Mouse (Mus musculus) liver, embryonic 15.5 days (tissue): ENCODE data around the gene Lrp2. TPM values are rescaled to one million over a fixed set of nuclear protein-coding genes. Genes with fewer than 3 reads are reported as not detected.

Experiments used
- ATAC-seq: fragments of 200-750 bp; cut with Nextera tagmentation; 2 replicates; pipeline ENCODE4 v1.8.0; 2017; ENCODE audit warnings: moderate number of reproducible peaks, mild to moderate bottlenecking, moderate library complexity; ENCODE audit not compliant: insufficient read depth
- H3K27ac ChIP-seq: fragments of 300-500 bp; sonication (generic); replicated peaks from 2 replicates; pipeline ENCODE4 v1.5.1; 2015; ENCODE audit warnings: mild to moderate bottlenecking, inconsistent platforms
- H3K27me3 ChIP-seq: fragments of 300-500 bp; sonication (generic); 2 replicates; pipeline ENCODE4 v1.6.1; 2015; ENCODE audit warnings: mild to moderate bottlenecking, inconsistent platforms
- H3K36me3 ChIP-seq: fragments of 300-500 bp; sonication (generic); replicated peaks from 2 replicates; pipeline ENCODE4 v1.6.1; 2015; ENCODE audit warnings: moderate library complexity, mild to moderate bottlenecking, inconsistent platforms
- H3K4me1 ChIP-seq: fragments of 300-500 bp; sonication (generic); replicated peaks from 2 replicates; pipeline ENCODE4 v1.6.1; 2015; ENCODE audit warnings: inconsistent platforms
- H3K4me2 ChIP-seq: fragments of 300-500 bp; sonication (generic); 2 replicates; pipeline ENCODE4 v1.6.1; 2015; ENCODE audit warnings: moderate library complexity, mild to moderate bottlenecking, inconsistent platforms
- H3K4me3 ChIP-seq: fragments of 300-500 bp; sonication (generic); replicated peaks from 2 replicates; pipeline ENCODE4 v1.5.1; 2015; ENCODE audit warnings: mild to moderate bottlenecking, inconsistent platforms
- H3K9ac ChIP-seq: fragments of 300-500 bp; sonication (generic); 2 replicates; pipeline ENCODE4 v1.6.1; 2015; ENCODE audit warnings: moderate library complexity, mild to moderate bottlenecking, inconsistent platforms
- H3K9me3 ChIP-seq: fragments of 300-500 bp; sonication (generic); replicated peaks from 2 replicates; pipeline ENCODE4 v1.6.1; 2016; ENCODE audit warnings: inconsistent platforms
- WGBS: fragments of 180-500 bp; shearing (Covaris S2); methylation state at CpG from one replicate; pipeline ENCODE4 v1.1.7; 2015; ENCODE audit warnings: mixed read lengths; ENCODE audit not compliant: insufficient replicate concordance; 5-methylcytosine and 5-hydroxymethylcytosine counted together
- polyA plus RNA-seq: library from polyadenylated mRNA; unstranded; fragments of >200 nt; fragmentation: Nextera tagmentation; extraction: Ambion mirVana; gene quantifications from 2 replicates; pipeline ENCODE4 v1.2.1, GENCODE M21; 2015

Lrp2 gene
- 0.05 and 0.12 TPM in 2 replicates for polyA plus RNA-seq

GRCm38 (mm10) chr2:69585886-69586398, at the start of gene Lrp2:
Gene Lrp2 (minus strand): TSS chr2:69586065.
- Histone ChIP-seq H3K36me3 (no peaks in the 10 kb centered on the region), H3K27me3 (peaks cover 87% of the 10 kb centered on the region), H3K9ac (no peak within 1 kb of the TSS), H3K9me3 (no peaks in the 10 kb centered on the region), H3K27ac (no peak within 1 kb of the TSS), H3K4me2 (peak within 1 kb of the TSS; percentile 71), H3K4me1 (0 out of 2 replicates have a peak, but pooled peaks cover 12% of the 10 kb centered on the region), H3K4me3 (peak within 1 kb of the TSS; percentile 49)
- WGBS = 1% methylated on average over 41 of the region's 45 CpGs
- ATAC-seq = peak; percentile 40; the same call in 1 of the 2 replicates

- no peaks in the 10 kb centered on the region; the same call in 1 of the 2 replicates for H3K4me1 ChIP-seq
- no peak overlapping the region for H3K27ac ChIP-seq
- no peak for ATAC-seq
- WGBS = 9% methylated on average over 11 of the region's 11 CpGs
- H3K9me3 ChIP-seq = no peaks in the 10 kb centered on the region
- H3K36me3 ChIP-seq = no peaks in the 10 kb centered on the region
- H3K9ac ChIP-seq = no peak overlapping the region
- peak overlapping the region; percentile 60 for H3K4me2 ChIP-seq
- H3K4me3 ChIP-seq = peak overlapping the region; percentile 57
- peaks cover 2% of the 10 kb centered on the region for H3K27me3 ChIP-seq
Observed at GRCm38 (mm10) chr2:69635064-69635701, 49.3 kb upstream of the Lrp2 start.

- no peak overlapping the region for H3K4me2 ChIP-seq
- no peak overlapping the region for H3K9ac ChIP-seq
- peaks cover 2% of the 10 kb centered on the region for H3K27me3 ChIP-seq
- ATAC-seq = no peak
- no peaks in the 10 kb centered on the region; the same call in 1 of the 2 replicates for H3K4me1 ChIP-seq
- WGBS = 63% methylated on average over 2 of the region's 2 CpGs
- no peaks in the 10 kb centered on the region for H3K9me3 ChIP-seq
- no peaks in the 10 kb centered on the region for H3K36me3 ChIP-seq
- H3K4me3 ChIP-seq = no peak overlapping the region
- H3K27ac ChIP-seq = no peak overlapping the region
Observed at GRCm38 (mm10) chr2:69631449-69631848, 45.6 kb upstream of the Lrp2 start.

GRCm38 (mm10) chr2:69630792-69631191, 44.9 kb upstream of the Lrp2 start:
- Histone ChIP-seq H3K9ac (no peak overlapping the region), H3K4me3 (no peak overlapping the region), H3K4me2 (no peak overlapping the region), H3K9me3 (no peaks in the 10 kb centered on the region), H3K36me3 (no peaks in the 10 kb centered on the region), H3K4me1 (no peaks in the 10 kb centered on the region; the same call in 1 of the 2 replicates), H3K27me3 (peaks cover 2% of the 10 kb centered on the region), H3K27ac (no peak overlapping the region)
- 61% methylated on average over 5 of the region's 5 CpGs for WGBS
- ATAC-seq = no peak

GRCm38 (mm10) chr2:69629914-69630313, 44.0 kb upstream of the Lrp2 start:
- peaks cover 2% of the 10 kb centered on the region for H3K27me3 ChIP-seq
- H3K9ac ChIP-seq = no peak overlapping the region
- H3K4me1 ChIP-seq = no peaks in the 10 kb centered on the region
- H3K9me3 ChIP-seq = no peaks in the 10 kb centered on the region
- H3K4me3 ChIP-seq = no peak overlapping the region
- ATAC-seq = no peak
- H3K36me3 ChIP-seq = no peaks in the 10 kb centered on the region
- no peak overlapping the region for H3K27ac ChIP-seq
- no peak overlapping the region for H3K4me2 ChIP-seq
- 67% methylated on average over 6 of the region's 6 CpGs for WGBS

- Histone ChIP-seq H3K4me2 (no peak overlapping the region), H3K4me3 (no peak overlapping the region), H3K4me1 (no peaks in the 10 kb centered on the region), H3K27ac (no peak overlapping the region), H3K9ac (no peak overlapping the region), H3K9me3 (no peaks in the 10 kb centered on the region), H3K27me3 (peaks cover 2% of the 10 kb centered on the region), H3K36me3 (no peaks in the 10 kb centered on the region)
- WGBS = 76% methylated on average over 17 of the region's 17 CpGs
- no peak for ATAC-seq
Observed at GRCm38 (mm10) chr2:69629215-69629614, 43.4 kb upstream of the Lrp2 start.

GRCm38 (mm10) chr2:69619286-69619685, 33.4 kb upstream of the Lrp2 start:
- Histone ChIP-seq H3K9ac (no peak overlapping the region), H3K9me3 (no peaks in the 10 kb centered on the region), H3K36me3 (no peaks in the 10 kb centered on the region), H3K27ac (no peak overlapping the region), H3K27me3 (no peaks in the 10 kb centered on the region), H3K4me3 (no peak overlapping the region), H3K4me2 (no peak overlapping the region), H3K4me1 (no peaks in the 10 kb centered on the region)
- no peak for ATAC-seq

- ATAC-seq = no peak
Observed at GRCm38 (mm10) chr2:69618336-69618735, 32.5 kb upstream of the Lrp2 start.

GRCm38 (mm10) chr2:69613237-69613636, 27.4 kb upstream of the Lrp2 start:
- Histone ChIP-seq H3K27me3 (0 out of 2 replicates have a peak, but pooled peaks cover 8% of the 10 kb centered on the region), H3K9ac (no peak overlapping the region), H3K9me3 (no peaks in the 10 kb centered on the region), H3K27ac (no peak overlapping the region), H3K4me3 (no peak overlapping the region), H3K4me2 (no peak overlapping the region), H3K36me3 (no peaks in the 10 kb centered on the region), H3K4me1 (no peaks in the 10 kb centered on the region)
- ATAC-seq = no peak
- WGBS = 12% methylated on average over 4 of the region's 4 CpGs

More at GRCm38 (mm10) chr2:69618336-69618735, 32.5 kb upstream of the Lrp2 start:
- H3K4me3 ChIP-seq = no peak overlapping the region
- H3K9me3 ChIP-seq = no peaks in the 10 kb centered on the region
- H3K27me3 ChIP-seq = no peaks in the 10 kb centered on the region
- H3K36me3 ChIP-seq = no peaks in the 10 kb centered on the region
- H3K4me2 ChIP-seq = no peak overlapping the region
- H3K27ac ChIP-seq = no peak overlapping the region
- H3K4me1 ChIP-seq = no peaks in the 10 kb centered on the region
- H3K9ac ChIP-seq = no peak overlapping the region

- no peak overlapping the region for H3K4me2 ChIP-seq
- no peaks in the 10 kb centered on the region for H3K36me3 ChIP-seq
- no peak for ATAC-seq
Observed at GRCm38 (mm10) chr2:69612716-69613115, 26.9 kb upstream of the Lrp2 start.

GRCm38 (mm10) chr2:69612237-69612636, 26.4 kb upstream of the Lrp2 start:
- Histone ChIP-seq H3K27me3 (0 out of 2 replicates have a peak, but pooled peaks cover 8% of the 10 kb centered on the region), H3K9me3 (no peaks in the 10 kb centered on the region), H3K27ac (no peak overlapping the region), H3K9ac (no peak overlapping the region), H3K4me2 (no peak overlapping the region), H3K4me1 (no peaks in the 10 kb centered on the region), H3K4me3 (no peak overlapping the region), H3K36me3 (no peaks in the 10 kb centered on the region)
- no peak for ATAC-seq
- 28% methylated on average over 10 of the region's 10 CpGs for WGBS

More at GRCm38 (mm10) chr2:69612716-69613115, 26.9 kb upstream of the Lrp2 start:
- no peak overlapping the region for H3K9ac ChIP-seq
- H3K27ac ChIP-seq = no peak overlapping the region
- no peaks in the 10 kb centered on the region for H3K9me3 ChIP-seq
- H3K4me1 ChIP-seq = no peaks in the 10 kb centered on the region
- WGBS = 59% methylated on average over 9 of the region's 9 CpGs
- no peak overlapping the region for H3K4me3 ChIP-seq
- 0 out of 2 replicates have a peak, but pooled peaks cover 8% of the 10 kb centered on the region for H3K27me3 ChIP-seq
